Mouse (Mus musculus): Measurements from ENCODE around the gene Hmga1.
A peak's percentile ranks its signal among the peaks of the same experiment; 100 is the strongest.

The Hmga1 gene

GRCm38 (mm10) chr17:27556315-27557011, at the start of gene Hmga1:
Hmga1 (plus strand) TSS chr17:27556497.
- DNase-seq: peak; percentile 94 to 95

GRCm38 (mm10) chr17:27506871-27507590, 49.3 kb upstream of the Hmga1 start:
- DNase-seq: no peak

- DNase-seq: no peak
Observed at GRCm38 (mm10) chr17:27507591-27507945, 48.7 kb upstream of the Hmga1 start.

- DNase-seq: no peak
Observed at GRCm38 (mm10) chr17:27508002-27508401, 48.3 kb upstream of the Hmga1 start.

GRCm38 (mm10) chr17:27508513-27508912, 47.8 kb upstream of the Hmga1 start:
- DNase-seq: no peak

- peak in 1 of 2 experiments; percentile 48 for DNase-seq
Observed at GRCm38 (mm10) chr17:27509056-27509455, 47.2 kb upstream of the Hmga1 start.

- DNase-seq: peak in 1 of 2 experiments; percentile 59
Observed at GRCm38 (mm10) chr17:27510258-27511124, 45.8 kb upstream of the Hmga1 start.

GRCm38 (mm10) chr17:27511125-27511735, 45.1 kb upstream of the Hmga1 start:
- DNase-seq: peak in 1 of 2 experiments; percentile 43

- peak; percentile 80 to 81 for DNase-seq
Observed at GRCm38 (mm10) chr17:27511865-27512618, 44.3 kb upstream of the Hmga1 start.

- peak; percentile 56 to 68 for DNase-seq
Observed at GRCm38 (mm10) chr17:27512619-27513161, 43.6 kb upstream of the Hmga1 start.

GRCm38 (mm10) chr17:27513279-27513915, 42.9 kb upstream of the Hmga1 start:
- peak; percentile 80 to 83 for DNase-seq

GRCm38 (mm10) chr17:27513916-27514762, 42.2 kb upstream of the Hmga1 start:
- peak in 1 of 2 experiments; percentile 59 for DNase-seq

GRCm38 (mm10) chr17:27518296-27518695, 38.0 kb upstream of the Hmga1 start:
- no peak for DNase-seq

- peak; percentile 34 to 59 for DNase-seq
Observed at GRCm38 (mm10) chr17:27518700-27519595, 37.3 kb upstream of the Hmga1 start.

- peak; percentile 88 to 92 for DNase-seq
Observed at GRCm38 (mm10) chr17:27520557-27520956, 35.7 kb upstream of the Hmga1 start.

GRCm38 (mm10) chr17:27521303-27521702, 35.0 kb upstream of the Hmga1 start, which contains the start of gene Grm4:
Grm4 (minus strand) TSS chr17:27521403.
- DNase-seq: no peak

- peak in 1 of 2 experiments; percentile 51 for DNase-seq
Observed at GRCm38 (mm10) chr17:27523121-27523520, 33.2 kb upstream of the Hmga1 start.

- DNase-seq: peak in 1 of 2 experiments; percentile 27
Observed at GRCm38 (mm10) chr17:27527188-27527587, 29.1 kb upstream of the Hmga1 start.

- DNase-seq: peak in 1 of 2 experiments; percentile 51
Observed at GRCm38 (mm10) chr17:27528030-27528429, 28.3 kb upstream of the Hmga1 start.
